Mouse (Mus musculus): ENCODE measurements around the gene Col4a6.

- no peak for TF ChIP-seq POLR2A (IDR thresholded peaks at IDR 0.05; ENCODE audit: extremely low read depth, insufficient read depth, low read length)
- TF ChIP-seq CTCF (IDR thresholded peaks at IDR 0.05; ENCODE audit: low read depth, low read length): no peak
Measured at GRCm38 (mm10) chrX:141415318-141415717, 58.6 kb downstream of the Col4a6 start.

All from liver, adult 2 months (tissue).